Mouse (Mus musculus): ENCODE measurements at regions not wholly inside any gene's neighbourhood (a gene's known extent, or its start where the extent isn't known, plus 50 kb on each side); places are given as distances from the start of the nearest gene placed in this dataset.

- no peak for ATAC-seq
- H3K4me1 ChIP-seq (replicated peaks; ENCODE audit: control insufficient read depth, insufficient read depth, low read length): peaks cover 3% of the 10 kb centered on the region
- H3K4me3 ChIP-seq (replicated peaks; ENCODE audit: low read length): no peak overlapping the region
- WGBS: 81% methylated on average over 15 of the region's 15 CpGs
- no peak overlapping the region for H3K9ac ChIP-seq (replicated peaks; ENCODE audit: low read depth, low read length)
- no peaks in the 10 kb centered on the region for H3K36me3 ChIP-seq (ENCODE audit: control insufficient read depth, insufficient read depth)
- no peaks in the 10 kb centered on the region for H3K27me3 ChIP-seq (replicated peaks; ENCODE audit: control insufficient read depth, insufficient read depth, low read length)
- H3K9me3 ChIP-seq (ENCODE audit: control insufficient read depth, low read length): peaks cover 7% of the 10 kb centered on the region; the same call in 1 of the 2 replicates
- H3K27ac ChIP-seq (ENCODE audit: low read length): no peak overlapping the region
- no peak overlapping the region for H3K4me2 ChIP-seq (ENCODE audit: low read length)
Observed at GRCm38 (mm10) chr4:33581180-33581591, 271.1 kb downstream of the Rngtt start.

DNA sequence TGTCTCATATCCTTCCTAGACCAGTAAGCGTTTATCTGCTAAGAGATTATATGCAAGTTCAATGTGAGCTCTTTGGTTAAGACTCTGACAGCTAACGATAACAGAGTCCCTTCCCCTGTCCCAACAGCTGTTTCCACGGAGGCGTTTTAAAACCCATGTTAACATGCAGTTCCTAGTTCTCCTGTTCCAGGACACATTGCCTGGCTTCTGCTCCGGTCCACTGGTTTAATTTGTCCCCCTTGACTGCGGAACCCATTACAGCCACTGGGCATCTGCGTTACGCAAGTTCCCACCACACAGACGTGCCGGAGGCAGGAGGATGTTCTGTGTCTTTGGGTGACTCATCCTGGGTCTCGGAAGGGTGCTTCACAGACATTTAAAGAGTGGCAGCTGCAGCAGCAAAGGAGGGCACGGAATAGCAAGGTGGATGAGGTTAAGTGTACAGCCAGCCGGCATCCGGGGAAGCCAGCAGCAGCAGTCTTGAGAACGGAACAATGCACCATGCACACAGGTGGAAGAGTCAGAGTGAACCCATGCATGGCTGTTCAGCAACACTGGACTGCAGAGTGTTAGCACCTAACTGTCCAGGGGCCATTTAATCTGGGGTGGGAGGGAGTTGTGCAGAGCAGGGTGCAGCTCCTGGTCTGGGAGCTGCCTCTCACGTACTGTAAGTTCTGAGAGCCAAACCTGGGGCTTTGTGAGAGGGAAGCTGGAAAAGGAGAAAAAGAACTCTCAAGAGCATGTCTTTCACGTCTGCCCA, 271.8 kb downstream of the Rngtt start:
- peaks cover 11% of the 10 kb centered on the region for H3K4me1 ChIP-seq (replicated peaks; ENCODE audit: control insufficient read depth, insufficient read depth, low read length)
- 85% methylated on average over 17 of the region's 17 CpGs for WGBS
- H3K27ac ChIP-seq (ENCODE audit: low read length): no peak overlapping the region

GRCm38 (mm10) chr4:33582986-33583720, 273.0 kb downstream of the Rngtt start:
- Histone ChIP-seq H3K9ac (replicated peaks; ENCODE audit: low read depth, low read length) (no peak overlapping the region), H3K27ac (ENCODE audit: low read length) (no peak overlapping the region), H3K4me1 (replicated peaks; ENCODE audit: control insufficient read depth, insufficient read depth, low read length) (peaks cover 20% of the 10 kb centered on the region), H3K27me3 (replicated peaks; ENCODE audit: control insufficient read depth, insufficient read depth, low read length) (no peaks in the 10 kb centered on the region), H3K4me2 (ENCODE audit: low read length) (no peak overlapping the region), H3K9me3 (ENCODE audit: control insufficient read depth, low read length) (peaks cover under 1% of the 10 kb centered on the region; the same call in 1 of the 2 replicates), H3K4me3 (replicated peaks; ENCODE audit: low read length) (no peak overlapping the region), H3K36me3 (ENCODE audit: control insufficient read depth, insufficient read depth) (no peaks in the 10 kb centered on the region)
- ATAC-seq: no peak
- WGBS: 80% methylated on average over 15 of the region's 15 CpGs

More for the DNA sequence above, 271.8 kb downstream of the Rngtt start:
- Histone ChIP-seq H3K27me3 (replicated peaks; ENCODE audit: control insufficient read depth, insufficient read depth, low read length) (no peaks in the 10 kb centered on the region), H3K4me3 (replicated peaks; ENCODE audit: low read length) (no peak overlapping the region), H3K36me3 (ENCODE audit: control insufficient read depth, insufficient read depth) (no peaks in the 10 kb centered on the region), H3K9ac (replicated peaks; ENCODE audit: low read depth, low read length) (no peak overlapping the region), H3K4me2 (ENCODE audit: low read length) (no peak overlapping the region), H3K9me3 (ENCODE audit: control insufficient read depth, low read length) (peaks cover 7% of the 10 kb centered on the region; the same call in 1 of the 2 replicates)
- no peak for ATAC-seq

- H3K9me3 ChIP-seq (ENCODE audit: control insufficient read depth, low read length): no peaks in the 10 kb centered on the region
- 90% methylated on average over 22 of the region's 22 CpGs for WGBS
- no peak overlapping the region for H3K27ac ChIP-seq (ENCODE audit: low read length)
- H3K36me3 ChIP-seq (ENCODE audit: control insufficient read depth, insufficient read depth): no peaks in the 10 kb centered on the region
- no peaks in the 10 kb centered on the region for H3K27me3 ChIP-seq (replicated peaks; ENCODE audit: control insufficient read depth, insufficient read depth, low read length)
- no peak for ATAC-seq
- H3K4me3 ChIP-seq (replicated peaks; ENCODE audit: low read length): no peak overlapping the region
- no peak overlapping the region for H3K9ac ChIP-seq (replicated peaks; ENCODE audit: low read depth, low read length)
- H3K4me2 ChIP-seq (ENCODE audit: low read length): no peak overlapping the region
- H3K4me1 ChIP-seq (replicated peaks; ENCODE audit: control insufficient read depth, insufficient read depth, low read length): peaks cover 24% of the 10 kb centered on the region
Observed at GRCm38 (mm10) chr4:33583979-33584907, 274.1 kb downstream of the Rngtt start.

- WGBS: 80% methylated on average over 6 of the region's 6 CpGs
- Histone ChIP-seq H3K9ac (replicated peaks; ENCODE audit: low read depth, low read length) (no peak overlapping the region), H3K4me1 (replicated peaks; ENCODE audit: control insufficient read depth, insufficient read depth, low read length) (peaks cover 27% of the 10 kb centered on the region), H3K27me3 (replicated peaks; ENCODE audit: control insufficient read depth, insufficient read depth, low read length) (no peaks in the 10 kb centered on the region), H3K27ac (ENCODE audit: low read length) (0 out of 2 replicates have a peak overlapping the region, but pooled peaks have one; percentile 54), H3K4me2 (ENCODE audit: low read length) (no peak overlapping the region), H3K4me3 (replicated peaks; ENCODE audit: low read length) (no peak overlapping the region), H3K36me3 (ENCODE audit: control insufficient read depth, insufficient read depth) (no peaks in the 10 kb centered on the region), H3K9me3 (ENCODE audit: control insufficient read depth, low read length) (no peaks in the 10 kb centered on the region)
- no peak for ATAC-seq
Observed at GRCm38 (mm10) chr4:33585821-33586220, 275.7 kb downstream of the Rngtt start.

GRCm38 (mm10) chr4:33586290-33586614, 276.1 kb downstream of the Rngtt start:
- Histone ChIP-seq H3K4me1 (replicated peaks; ENCODE audit: control insufficient read depth, insufficient read depth, low read length) (peaks cover 27% of the 10 kb centered on the region), H3K9ac (replicated peaks; ENCODE audit: low read depth, low read length) (no peak overlapping the region), H3K36me3 (ENCODE audit: control insufficient read depth, insufficient read depth) (no peaks in the 10 kb centered on the region), H3K27me3 (replicated peaks; ENCODE audit: control insufficient read depth, insufficient read depth, low read length) (no peaks in the 10 kb centered on the region), H3K27ac (ENCODE audit: low read length) (peak overlapping the region; percentile 54), H3K9me3 (ENCODE audit: control insufficient read depth, low read length) (no peaks in the 10 kb centered on the region), H3K4me2 (ENCODE audit: low read length) (0 out of 2 replicates have a peak overlapping the region, but pooled peaks have one; percentile 0), H3K4me3 (replicated peaks; ENCODE audit: low read length) (no peak overlapping the region)
- 36% methylated on average over 4 of the region's 4 CpGs for WGBS
- ATAC-seq: peak; percentile 56

DNA sequence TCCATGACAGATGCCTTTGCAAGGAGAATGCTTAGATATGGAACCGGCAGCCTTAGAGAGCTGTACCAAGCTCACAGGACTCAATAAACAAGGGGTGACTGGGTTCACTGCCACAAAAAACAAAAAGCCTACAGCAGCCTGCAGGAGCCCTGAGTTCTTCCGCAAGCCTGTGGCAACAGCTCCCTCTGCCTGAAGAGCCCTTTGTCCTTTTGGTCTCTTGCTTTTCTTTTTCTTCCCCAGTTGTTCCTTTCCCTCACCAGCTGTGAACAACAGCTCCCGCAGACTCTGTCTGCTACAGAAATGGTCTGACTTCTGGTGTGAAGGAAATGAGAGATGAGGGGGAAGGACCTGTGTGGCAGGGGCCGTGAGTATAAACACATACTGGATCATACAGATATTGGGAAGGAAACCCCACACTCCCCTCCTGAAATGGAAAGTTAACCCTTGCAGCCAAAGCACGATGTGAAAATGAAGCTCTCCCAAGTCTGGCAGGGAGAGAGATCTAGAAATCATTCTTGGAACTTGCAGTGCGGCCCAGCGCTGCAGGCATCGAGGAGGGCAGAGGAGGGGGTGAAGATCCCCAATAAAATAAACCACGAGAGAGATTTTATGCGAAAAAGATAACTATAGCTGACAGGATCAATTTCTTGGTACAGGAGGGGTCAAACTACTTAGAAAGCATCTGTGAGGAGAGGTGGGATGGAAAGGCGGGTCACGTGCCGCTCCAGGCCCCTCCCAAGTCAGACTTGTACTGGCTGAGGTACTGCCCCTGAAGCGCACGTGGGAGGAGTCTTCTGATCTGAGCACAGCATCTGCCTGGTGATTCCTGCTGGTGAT, 276.7 kb downstream of the Rngtt start:
- H3K4me2 ChIP-seq (ENCODE audit: low read length): peak overlapping the region; percentile 25
- WGBS: 13% methylated on average over 15 of the region's 15 CpGs
- 0 out of 2 replicates have a peak overlapping the region, but pooled peaks have one; percentile 9 for H3K9ac ChIP-seq (replicated peaks; ENCODE audit: low read depth, low read length)
- H3K36me3 ChIP-seq (ENCODE audit: control insufficient read depth, insufficient read depth): no peaks in the 10 kb centered on the region
- peak; percentile 81 for ATAC-seq
- 0 out of 2 replicates have a peak overlapping the region, but pooled peaks have one; percentile 8 for H3K4me3 ChIP-seq (replicated peaks; ENCODE audit: low read length)
- no peaks in the 10 kb centered on the region for H3K27me3 ChIP-seq (replicated peaks; ENCODE audit: control insufficient read depth, insufficient read depth, low read length)
- H3K9me3 ChIP-seq (ENCODE audit: control insufficient read depth, low read length): no peaks in the 10 kb centered on the region
- H3K4me1 ChIP-seq (replicated peaks; ENCODE audit: control insufficient read depth, insufficient read depth, low read length): peaks cover 27% of the 10 kb centered on the region
- H3K27ac ChIP-seq (ENCODE audit: low read length): peak overlapping the region; percentile 54

- no peak overlapping the region for H3K4me2 ChIP-seq (ENCODE audit: low read length)
- ATAC-seq: peak; percentile 5; the same call in 1 of the 2 replicates
Observed at GRCm38 (mm10) chr4:33587666-33588065, 277.6 kb downstream of the Rngtt start.

More at GRCm38 (mm10) chr4:33587666-33588065, 277.6 kb downstream of the Rngtt start:
- Histone ChIP-seq H3K4me1 (replicated peaks; ENCODE audit: control insufficient read depth, insufficient read depth, low read length) (peaks cover 27% of the 10 kb centered on the region), H3K9ac (replicated peaks; ENCODE audit: low read depth, low read length) (no peak overlapping the region), H3K27me3 (replicated peaks; ENCODE audit: control insufficient read depth, insufficient read depth, low read length) (no peaks in the 10 kb centered on the region), H3K27ac (ENCODE audit: low read length) (no peak overlapping the region), H3K4me3 (replicated peaks; ENCODE audit: low read length) (no peak overlapping the region), H3K9me3 (ENCODE audit: control insufficient read depth, low read length) (no peaks in the 10 kb centered on the region), H3K36me3 (ENCODE audit: control insufficient read depth, insufficient read depth) (no peaks in the 10 kb centered on the region)
- WGBS: 71% methylated on average over 11 of the region's 11 CpGs
